36 mouse cellular contexts compared by ENCODE assay signal in genomic region chr8:46276939-46277338, GRCm38 (mm10). TPM values are rescaled to one million over a fixed set of nuclear protein-coding genes. Genes with fewer than 3 reads are reported as not detected.
"Had no signal": no experiment of that assay in that cellular context is flagged by ENCODE, and none has a peak within 500 bp of the region (broad histone marks: within the 10 kb centered on the region; RNA-seq: fewer than 3 reads in every experiment).

No protein-coding gene starts in this region.

- H3K27me3 ChIP-seq: intestine, embryonic 15.5 days; limb, embryonic 12.5 days; liver, embryonic 15.5 days had no signal

- H3K27ac ChIP-seq: gastrocnemius, adult 2 months; heart, adult 2 months; hindbrain, embryonic 10.5 days; hindbrain, embryonic 12.5 days; hindbrain, embryonic 14.5 days; intestine, embryonic 15.5 days; layer of hippocampus, adult 2 months; left cerebral cortex, adult 2 months; limb, embryonic 10.5 days; limb, embryonic 12.5 days; liver, embryonic 13.5 days; liver, embryonic 15.5 days had no signal

- ATAC-seq: hindbrain, embryonic 16.5 days; inflammation-experienced regulatory T-cells, adult 6 months; intestine, embryonic 15.5 days; intestine, postnatal 0 days; liver, postnatal 0 days had no signal

- H3K4me1 ChIP-seq: hindbrain, embryonic 10.5 days; hindbrain, embryonic 12.5 days; intestine, embryonic 15.5 days; limb, embryonic 10.5 days; limb, embryonic 12.5 days; liver, embryonic 13.5 days; liver, embryonic 15.5 days had no signal

- H3K9me3 ChIP-seq: hindbrain, embryonic 10.5 days; hindbrain, embryonic 12.5 days; intestine, embryonic 15.5 days; limb, embryonic 10.5 days; limb, embryonic 12.5 days; liver, embryonic 13.5 days; liver, embryonic 15.5 days had no signal

- DNase-seq: gastrocnemius, adult 2 months; gastrocnemius, postnatal 10 days; gastrocnemius, postnatal 25 days; heart, adult 2 months; heart, postnatal 10 days; heart, postnatal 4 days; kidney, adult 18-20 months; kidney, adult 8-10 months; kidney, postnatal 10 days; kidney, postnatal 25 days; kidney, postnatal 4 days; liver; liver, embryonic 13.5 days; liver, postnatal 0 days had no signal

- H3K4me2 ChIP-seq: heart, embryonic 11.5 days; hindbrain, embryonic 12.5 days; hindbrain, embryonic 14.5 days; intestine, embryonic 15.5 days; limb, embryonic 12.5 days; liver, embryonic 11.5 days; liver, embryonic 13.5 days; liver, embryonic 15.5 days had no signal

- H3K36me3 ChIP-seq: hindbrain, embryonic 10.5 days; hindbrain, embryonic 12.5 days; intestine, embryonic 15.5 days; limb, embryonic 10.5 days; limb, embryonic 12.5 days; liver, embryonic 13.5 days; liver, embryonic 15.5 days had no signal

- H3K9ac ChIP-seq: hindbrain, embryonic 12.5 days; hindbrain, embryonic 14.5 days; intestine, embryonic 15.5 days; limb, embryonic 12.5 days; liver, embryonic 13.5 days; liver, embryonic 15.5 days; liver, postnatal 0 days had no signal

- H3K4me3 ChIP-seq: gastrocnemius, adult 2 months; heart, adult 2 months; hindbrain, embryonic 10.5 days; hindbrain, embryonic 12.5 days; intestine, embryonic 15.5 days; layer of hippocampus, adult 2 months; left cerebral cortex, adult 2 months; limb, embryonic 10.5 days; limb, embryonic 12.5 days; liver, embryonic 13.5 days; liver, embryonic 15.5 days had no signal

RNA-seq across cellular contexts. Expression of gene Helt, which starts 17.5 kb away (rescaled TPM):
- total RNA-seq: gastrocnemius, postnatal 4 days; granulocyte monocyte progenitor cell, adult 5-6 weeks; heart, postnatal 10 days; heart, postnatal 4 days; layer of hippocampus, adult 2 months; left cerebral cortex, adult 2 months; left cerebral cortex, postnatal 14 days; left cerebral cortex, postnatal 36 days had no signal
- polyA plus RNA-seq: heart, embryonic 11.5 days; heart, embryonic 14.5 days; heart, embryonic 16.5 days; hindbrain, embryonic 14.5 days; hindbrain, embryonic 16.5 days; inflammation-experienced regulatory T-cells, adult 6 months; intestine, embryonic 15.5 days; intestine, postnatal 0 days; kidney, embryonic 14.5 days; kidney, embryonic 16.5 days; limb, embryonic 10.5 days; limb, embryonic 12.5 days; liver, embryonic 11.5 days; liver, embryonic 15.5 days; liver, postnatal 0 days had no signal
